Mouse (Mus musculus): ENCODE measurements at regions not wholly inside any gene's neighbourhood (a gene's known extent, or its start where the extent isn't known, plus 50 kb on each side); places are given as distances from the start of the nearest gene placed in this dataset.
A peak's percentile ranks its signal among the peaks of the same experiment; 100 is the strongest.

DNA sequence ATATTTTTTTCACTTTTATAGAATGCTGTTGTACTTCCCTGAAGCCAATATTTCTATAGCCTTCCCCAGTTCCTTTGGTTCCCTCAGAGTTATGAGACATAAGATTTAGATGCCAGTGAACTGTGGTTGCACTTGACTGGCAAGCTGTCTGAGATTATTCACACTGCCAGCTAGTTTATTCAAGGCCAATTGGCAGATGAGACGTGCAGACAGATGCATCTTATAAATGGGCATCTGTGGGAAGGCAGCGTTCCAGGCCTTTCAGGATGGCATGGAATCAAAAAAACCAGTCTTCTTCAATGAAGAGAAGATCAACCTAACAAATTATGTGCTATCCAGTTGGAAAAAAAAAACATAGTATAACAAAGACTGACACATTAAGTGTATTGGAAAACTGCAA, 1225.6 kb upstream of the 1700009N14Rik start:
- peak; percentile 8 for DNase-seq
